Mouse (Mus musculus): ENCODE measurements around the gene Sphk1. TPM values are rescaled to one million over a fixed set of nuclear protein-coding genes. Genes with fewer than 3 reads are reported as not detected.

The Sphk1 gene
- total and polyA plus RNA-seq, 3 experiments, result 53.5 to 127 TPM; not detected in 1

DNA sequence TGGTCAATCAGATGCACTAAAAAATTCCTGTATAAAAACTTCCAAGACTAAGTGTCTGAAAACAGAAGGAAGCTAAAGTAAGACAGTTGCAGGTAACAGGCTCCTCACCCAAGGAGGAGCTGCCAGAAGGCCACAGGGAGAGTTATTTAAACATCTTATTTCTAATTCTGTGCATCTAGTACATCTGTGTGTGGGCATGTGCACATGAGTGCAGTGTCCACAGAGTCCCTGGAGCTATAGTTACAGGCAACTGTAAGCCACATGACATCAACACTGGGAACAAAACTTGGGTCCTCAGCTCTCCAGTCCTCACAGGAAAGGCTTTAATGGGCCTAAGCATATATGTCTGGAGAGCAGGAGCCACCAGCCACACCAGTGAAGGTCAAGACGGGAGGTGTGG is 21.5 kb downstream of the Sphk1 start:
- H3K4me3 ChIP-seq (ENCODE audit: control insufficient read depth in 1 of 2, insufficient read depth in 1 of 2, low read depth in 2 of 2, low read length in 2 of 2), result no peak overlapping the region
- peaks cover 13% of the 10 kb centered on the region for H3K79me2 ChIP-seq (ENCODE audit: control insufficient read depth, insufficient read depth, low read length, poor library complexity)
- peaks cover 8 to 19% of the 10 kb centered on the region in 2 experiments; a peak in 3 of 4 replicates for H3K4me1 ChIP-seq (ENCODE audit: control insufficient read depth in 1 of 2, insufficient read depth in 2 of 2, low read length in 2 of 2)
- no peaks in the 10 kb centered on the region for H3K9me3 ChIP-seq (replicated peaks; ENCODE audit: insufficient read depth, low read length)
- H3K27me3 ChIP-seq (ENCODE audit: control insufficient read depth in 1 of 2, insufficient read depth in 2 of 2, low read length in 2 of 2), result no peaks in the 10 kb centered on the region
- no peak for DNase-seq (ENCODE audit: low read depth, low spot score)
- TF ChIP-seq JUND (IDR thresholded peaks at IDR 0.05; ENCODE audit: low read depth, low read length), result no peak
- no peak for TF ChIP-seq BHLHE40 (IDR thresholded peaks at IDR 0.05; ENCODE audit: borderline replicate concordance, low read depth, low read length)
- no peak for TF ChIP-seq ZNF384 (IDR thresholded peaks at IDR 0.05; ENCODE audit: low read depth, low read length)
- no peak for TF ChIP-seq SIN3A (IDR thresholded peaks at IDR 0.05; ENCODE audit: low read length)
- no peak for TF ChIP-seq UBTF (IDR thresholded peaks at IDR 0.05; ENCODE audit: borderline replicate concordance, insufficient read depth, low read depth, low read length)
- TF ChIP-seq RCOR1 (IDR thresholded peaks at IDR 0.05; ENCODE audit: low read depth, low read length), result no peak
- no peak for TF ChIP-seq MYB (IDR thresholded peaks at IDR 0.05; ENCODE audit: low read depth, low read length)
- TF ChIP-seq GATA1 (IDR thresholded peaks at IDR 0.05; ENCODE audit: low read depth, low read length), result no peak
- no peak for TF ChIP-seq HCFC1 (IDR thresholded peaks at IDR 0.05; ENCODE audit: low read depth, low read length)
- TF ChIP-seq USF2 (IDR thresholded peaks at IDR 0.05; ENCODE audit: borderline replicate concordance in 1 of 2, insufficient read depth in 1 of 2, low read depth in 1 of 2, low read length in 2 of 2), result no peak
- no peak for TF ChIP-seq RAD21 (IDR thresholded peaks at IDR 0.05; ENCODE audit: low read depth, low read length)
- H3K27ac ChIP-seq (ENCODE audit: control insufficient read depth, low read depth, low read length), result no peak overlapping the region
- peaks cover 2 to 10% of the 10 kb centered on the region in 2 experiments; a peak in 3 of 4 replicates for H3K36me3 ChIP-seq (ENCODE audit: control insufficient read depth in 1 of 2, insufficient read depth in 2 of 2, low read length in 2 of 2)
- no peak overlapping the region for H3K9ac ChIP-seq (ENCODE audit: control insufficient read depth, low read depth, low read length, poor library complexity, severe bottlenecking)

GRCm38 (mm10) chr11:116554171-116554878 is 23.6 kb downstream of the Sphk1 start:
- no peak overlapping the region for H3K4me3 ChIP-seq (ENCODE audit: control insufficient read depth in 1 of 2, insufficient read depth in 1 of 2, low read depth in 2 of 2, low read length in 2 of 2)
- H3K9ac ChIP-seq (ENCODE audit: control insufficient read depth, low read depth, low read length, poor library complexity, severe bottlenecking), result no peak overlapping the region
- no peaks in the 10 kb centered on the region for H3K27me3 ChIP-seq (ENCODE audit: control insufficient read depth in 1 of 2, insufficient read depth in 2 of 2, low read length in 2 of 2)
- TF ChIP-seq SMC3 (IDR thresholded peaks at IDR 0.05; ENCODE audit: low read depth, low read length), result peak; percentile 87
- TF ChIP-seq MYB (IDR thresholded peaks at IDR 0.05; ENCODE audit: low read depth, low read length), result no peak
- peak; percentile 36 for TF ChIP-seq ZC3H11A (IDR thresholded peaks at IDR 0.05; ENCODE audit: low read depth, low read length)
- no peak for TF ChIP-seq POLR2AphosphoS5 (IDR thresholded peaks at IDR 0.05; ENCODE audit: borderline replicate concordance, low read depth, low read length)
- no peak for TF ChIP-seq ZMIZ1 (IDR thresholded peaks at IDR 0.05; ENCODE audit: low read depth, low read length)
- no peak for TF ChIP-seq KAT2A (conservative IDR thresholded peaks at IDR 0.05; ENCODE audit: low read depth, low read length)
- TF ChIP-seq CTCF (IDR thresholded peaks at IDR 0.05 in 2 of 3, conservative IDR thresholded peaks at IDR 0.05 in 1 of 3; ENCODE audit: control insufficient read depth in 1 of 3, insufficient read depth in 1 of 3, low read depth in 2 of 3, low read length in 3 of 3, poor library complexity in 1 of 3, severe bottlenecking in 1 of 3), result peak; percentile 69 to 81 (median 81)
- peak; percentile 50 for TF ChIP-seq RAD21 (IDR thresholded peaks at IDR 0.05; ENCODE audit: low read depth, low read length)
- no peaks in the 10 kb centered on the region for H3K9me3 ChIP-seq (replicated peaks; ENCODE audit: insufficient read depth, low read length)
- H3K4me1 ChIP-seq (ENCODE audit: control insufficient read depth in 1 of 2, insufficient read depth in 2 of 2, low read length in 2 of 2), result peaks cover 8 to 15% of the 10 kb centered on the region in 2 experiments; a peak in 3 of 4 replicates
- H3K36me3 ChIP-seq (ENCODE audit: control insufficient read depth in 1 of 2, insufficient read depth in 2 of 2, low read length in 2 of 2), result peaks cover 0 to 4% of the 10 kb centered on the region in 2 experiments; a peak in 2 of 4 replicates
- peaks cover 10% of the 10 kb centered on the region for H3K79me2 ChIP-seq (ENCODE audit: control insufficient read depth, insufficient read depth, low read length, poor library complexity)
- DNase-seq (ENCODE audit: low read depth, low spot score), result peak; percentile 81
- no peak overlapping the region for H3K27ac ChIP-seq (ENCODE audit: control insufficient read depth, low read depth, low read length)
